Mouse (Mus musculus): Measurements from ENCODE around the gene Sf3b4. TPM values are rescaled to one million over a fixed set of nuclear protein-coding genes. Genes with fewer than 3 reads are reported as not detected.
"Not testable (repeated sequence)": the region's sequence is repeated elsewhere in the genome, so short reads cannot be mapped to it uniquely, and the experiment has no call there.

Gene Sf3b4
- total RNA-seq, 2 experiments from 2014 or later, result 18.4 to 22.5 TPM

DNA sequence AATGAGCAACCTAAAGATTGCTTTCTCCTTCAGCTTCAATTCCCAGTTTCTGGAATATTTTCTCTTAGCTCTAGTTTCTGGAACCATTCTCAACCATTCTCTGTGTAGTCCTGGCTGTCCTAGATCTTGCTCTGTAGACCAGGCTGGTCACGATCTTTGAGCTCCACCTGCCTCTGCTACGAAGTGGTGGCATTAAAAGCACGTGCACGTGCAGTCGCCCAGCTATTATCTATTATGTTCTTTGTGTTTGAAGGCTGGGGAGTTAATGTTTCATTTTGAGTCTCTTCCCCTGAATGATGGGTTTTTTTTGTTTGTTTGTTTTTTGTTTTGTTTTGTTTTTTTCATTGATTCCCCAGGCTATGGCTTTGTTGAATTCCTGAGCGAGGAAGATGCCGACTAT is 1.1 kb downstream of the Sf3b4 start:
- no peak for DNase-seq

DNA sequence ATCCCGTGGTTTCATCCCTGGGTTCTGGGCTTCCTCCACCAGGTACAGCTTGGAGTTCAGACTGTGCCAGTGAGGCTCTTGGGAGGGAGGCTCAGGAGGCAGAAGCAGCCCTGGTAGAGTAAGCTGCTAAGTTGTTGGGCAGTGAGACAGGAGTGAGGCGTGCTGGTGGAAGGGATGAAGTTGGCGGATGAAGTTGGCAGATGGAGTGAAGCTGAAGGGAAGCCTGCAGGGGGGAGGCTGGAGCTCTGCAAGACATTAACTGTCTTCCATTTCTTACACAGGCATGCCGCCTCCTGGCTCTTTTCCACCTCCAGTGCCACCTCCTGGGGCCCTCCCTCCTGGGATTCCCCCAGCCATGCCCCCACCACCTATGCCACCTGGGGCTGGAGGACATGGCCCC is 1.9 kb downstream of the Sf3b4 start:
- not testable (repeated sequence) for DNase-seq

GRCm38 (mm10) chr3:96175251-96175650 is 3.1 kb downstream of the Sf3b4 start:
- no peak for DNase-seq

DNA sequence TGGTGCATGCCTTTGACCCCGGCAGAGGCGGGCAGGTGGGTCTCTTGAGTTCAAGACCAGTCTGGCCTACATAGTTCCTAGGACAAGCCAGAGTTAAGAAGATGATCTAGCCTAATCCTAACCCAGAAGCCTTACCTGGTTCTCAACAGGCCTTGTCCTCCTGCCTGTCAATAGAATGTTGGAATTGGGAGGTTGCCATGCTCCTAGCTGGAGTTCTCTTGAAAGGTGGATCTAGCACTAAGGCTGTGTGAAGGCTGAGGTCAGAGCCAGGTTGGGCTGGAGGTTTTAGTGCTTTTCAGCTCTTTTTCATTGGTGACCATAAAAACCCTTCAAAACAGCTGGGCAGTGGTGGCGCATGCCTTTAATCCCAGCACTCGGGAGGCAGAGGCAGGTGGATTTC is 6.3 kb downstream of the Sf3b4 start:
- no peak for DNase-seq

DNA sequence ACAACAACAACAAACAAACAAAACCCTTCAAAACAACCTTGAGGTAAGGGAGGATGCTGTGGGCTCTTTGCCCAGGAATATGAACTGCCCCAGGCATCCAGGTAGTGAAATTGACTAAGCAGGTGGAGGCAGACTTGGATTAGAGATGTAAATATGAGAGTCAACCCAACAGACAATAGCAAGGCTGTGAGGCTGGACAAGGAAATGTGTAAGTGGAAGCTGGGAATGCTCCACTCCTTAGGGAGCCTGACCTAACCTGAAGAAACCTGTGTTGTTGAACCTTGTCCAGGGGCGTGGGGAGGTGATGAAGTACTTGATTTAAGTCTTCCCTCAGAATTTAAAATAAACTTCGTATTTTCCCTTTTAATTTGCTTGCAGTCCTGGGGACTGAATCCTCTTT is 6.8 kb downstream of the Sf3b4 start:
- no peak for DNase-seq

- no peak for DNase-seq
Observed at GRCm38 (mm10) chr3:96179531-96179930, 7.4 kb downstream of the Sf3b4 start.

GRCm38 (mm10) chr3:96180727-96181477 is 8.8 kb downstream of the Sf3b4 start, which contains the start of gene Sv2a:
TSS of gene Sv2a (plus strand) at chr3:96181151.
- DNase-seq, result peak; percentile 48

GRCm38 (mm10) chr3:96181510-96182381 is 9.6 kb downstream of the Sf3b4 start:
- DNase-seq, result no peak

DNA sequence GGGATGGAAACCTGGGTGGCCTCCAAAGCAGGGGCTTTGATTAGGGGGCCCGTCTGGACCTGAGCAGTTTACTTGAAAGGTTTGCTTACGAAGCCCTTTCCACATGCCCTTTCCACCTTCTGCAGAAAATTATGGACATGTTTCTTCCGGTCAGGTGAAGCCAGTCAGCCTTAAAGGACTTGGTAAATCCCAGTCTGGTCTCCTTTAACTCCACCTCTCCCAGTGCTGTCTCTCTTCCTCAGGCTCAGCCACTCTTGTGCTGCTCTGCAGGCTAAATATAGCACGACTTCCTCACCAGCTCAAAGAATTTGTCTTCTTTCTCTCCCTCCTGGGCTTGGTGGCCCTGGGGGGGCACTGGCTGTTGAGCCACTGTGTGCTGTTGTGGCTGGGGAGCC is 10.2 kb downstream of the Sf3b4 start:
- DNase-seq, result no peak

- DNase-seq, result no peak
Observed at GRCm38 (mm10) chr3:96192977-96193376, 20.8 kb downstream of the Sf3b4 start.

DNA sequence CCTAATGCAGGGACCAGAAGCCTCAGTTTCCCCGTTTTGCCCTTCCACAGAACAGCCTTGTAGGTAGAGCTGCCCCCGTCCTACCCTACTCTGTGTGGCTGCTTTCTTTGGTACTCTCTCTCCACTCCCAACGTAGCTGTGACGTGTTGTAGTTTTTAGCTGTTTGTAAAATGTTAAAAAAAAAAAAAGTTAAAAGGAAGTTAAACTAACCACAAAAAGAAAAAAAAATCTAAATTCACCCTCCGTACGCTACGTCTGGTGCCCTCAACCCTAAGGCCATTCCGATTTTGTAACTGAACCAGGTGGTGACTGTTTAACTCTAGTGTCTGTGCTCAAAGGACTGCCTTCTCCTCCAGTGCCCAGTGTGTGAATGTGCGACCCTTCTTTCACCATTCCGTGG is 22.8 kb downstream of the Sf3b4 start:
- no peak for DNase-seq

- no peak for DNase-seq
Observed at GRCm38 (mm10) chr3:96195616-96196313, 23.6 kb downstream of the Sf3b4 start.

DNA sequence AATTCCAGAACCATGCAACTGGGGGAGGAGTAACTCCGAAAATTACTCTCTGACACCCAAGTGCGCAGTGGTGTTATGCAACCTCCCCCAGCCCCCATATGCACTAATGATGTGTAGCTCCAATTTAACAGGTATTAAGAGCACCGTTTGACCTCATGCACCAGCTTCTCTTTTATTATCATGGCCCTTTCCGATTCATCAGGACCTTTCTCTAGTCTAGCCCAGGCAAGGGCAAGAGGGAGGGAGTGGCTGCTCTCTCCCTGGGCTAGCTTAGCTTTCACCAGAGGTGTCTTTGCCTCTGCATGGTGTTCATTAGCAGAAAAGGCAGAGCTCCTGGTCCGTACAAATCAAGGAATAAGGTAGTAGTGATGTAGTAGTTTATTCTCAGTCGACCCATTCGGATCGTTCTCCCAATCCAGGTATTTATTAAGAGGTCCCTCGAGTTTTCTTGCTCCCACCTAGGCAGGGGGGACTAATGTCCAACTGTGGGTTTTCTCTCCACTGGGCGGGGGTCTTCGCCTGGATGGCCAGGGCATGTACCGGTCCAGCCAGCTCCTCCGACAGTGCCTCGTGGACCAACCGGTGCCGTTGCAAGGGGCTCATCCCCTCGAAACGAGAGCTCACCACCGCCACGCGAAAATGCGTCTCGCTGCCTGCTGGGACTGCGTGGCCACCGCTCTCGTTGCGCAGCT is 24.5 kb downstream of the Sf3b4 start:
- no peak for DNase-seq

- DNase-seq, result peak; percentile 79
Observed at GRCm38 (mm10) chr3:96197129-96197749, 25.1 kb downstream of the Sf3b4 start.

GRCm38 (mm10) chr3:96198181-96198580 is 26.0 kb downstream of the Sf3b4 start:
- no peak for DNase-seq

DNA sequence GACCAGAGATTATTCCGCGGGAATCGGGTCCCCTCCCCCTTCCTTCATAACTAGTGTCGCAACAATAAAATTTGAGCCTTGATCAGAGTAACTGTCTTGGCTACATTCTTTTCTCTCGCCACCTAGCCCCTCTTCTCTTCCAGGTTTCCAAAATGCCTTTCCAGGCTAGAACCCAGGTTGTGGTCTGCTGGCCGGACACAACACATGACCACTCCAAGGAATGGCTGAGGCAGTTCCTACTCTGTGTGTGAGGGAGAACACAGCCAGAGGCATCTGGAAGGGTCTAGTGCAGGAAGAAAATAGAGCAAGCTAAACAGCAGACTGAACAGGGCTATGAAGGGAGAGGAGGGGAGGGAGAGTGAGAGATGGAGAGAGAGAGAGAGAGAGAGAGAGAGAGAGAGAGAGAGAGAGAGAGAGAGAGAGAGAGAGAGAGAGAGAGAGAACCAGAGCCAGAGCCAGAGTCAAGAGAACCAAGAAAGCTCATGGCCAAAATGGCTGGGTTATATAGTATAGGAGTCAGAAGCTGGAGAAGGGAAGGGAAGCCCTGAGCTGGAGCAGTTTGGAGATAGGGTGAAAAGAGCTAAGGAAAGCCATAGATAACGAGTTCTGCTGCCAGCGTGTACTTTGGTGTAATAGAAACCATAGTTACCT is 26.6 kb downstream of the Sf3b4 start:
- DNase-seq, result not testable (repeated sequence)

DNA sequence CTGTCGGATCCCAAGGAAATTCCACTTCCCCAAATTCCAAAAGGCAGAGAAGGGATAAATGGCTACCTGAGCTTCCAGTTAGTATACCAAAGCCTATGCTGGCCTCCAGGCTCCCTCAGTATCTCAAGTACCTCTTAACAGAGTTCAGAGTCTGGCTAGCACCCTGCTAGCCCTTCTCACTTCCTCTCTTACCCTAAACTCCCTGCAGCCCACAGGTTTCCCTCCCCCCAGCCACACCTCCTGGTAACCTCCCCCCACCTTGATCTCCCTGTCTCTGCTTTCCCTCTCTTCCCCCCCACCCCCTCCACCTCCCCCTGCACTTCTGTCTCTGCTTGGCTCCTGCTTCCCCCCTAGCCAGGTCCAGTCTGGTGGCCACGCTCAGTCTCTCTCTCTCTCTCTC is 27.6 kb downstream of the Sf3b4 start:
- no peak for DNase-seq

DNA sequence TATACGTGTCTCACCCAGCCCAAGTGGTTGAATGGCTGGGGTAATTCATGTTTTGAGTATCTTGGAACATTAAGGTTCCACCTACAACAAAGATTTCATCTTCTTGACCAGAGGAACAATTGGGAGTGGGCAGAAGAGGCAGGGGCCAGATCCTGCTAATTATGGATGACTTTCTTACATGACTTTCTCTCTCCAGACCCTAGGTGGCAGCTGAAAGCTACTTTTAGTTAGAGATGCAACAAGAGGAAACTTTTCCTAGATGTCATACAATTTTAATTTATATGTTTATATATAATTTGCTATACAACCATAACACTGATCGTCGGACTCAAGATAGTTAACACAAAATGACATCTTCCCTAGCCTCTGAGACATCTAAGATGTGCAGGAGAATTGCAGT is 35.7 kb downstream of the Sf3b4 start:
- DNase-seq, result no peak

DNA sequence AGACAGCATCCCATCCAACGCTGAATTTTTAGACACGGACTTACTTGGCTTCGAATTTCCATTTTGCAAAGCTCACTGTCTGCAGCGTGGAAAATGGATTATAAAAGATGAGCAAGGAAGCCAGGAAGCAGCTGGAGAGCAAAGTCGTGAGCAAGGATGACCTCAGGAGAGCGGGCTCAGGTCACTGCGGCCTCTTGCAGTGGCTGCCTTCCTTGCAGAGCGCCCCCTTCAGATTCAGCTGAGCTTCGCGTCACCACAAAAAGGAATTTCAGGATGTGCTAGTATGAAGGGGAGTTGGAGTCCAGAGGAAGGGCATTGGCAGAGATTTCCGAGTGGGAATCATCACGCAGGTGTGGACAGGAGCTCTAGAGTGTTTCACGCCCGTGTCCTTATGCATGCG is 37.1 kb downstream of the Sf3b4 start:
- peak; percentile 34 for DNase-seq

GRCm38 (mm10) chr3:96219191-96219641 is 47.1 kb downstream of the Sf3b4 start:
- no peak for DNase-seq

- DNase-seq, result peak; percentile 65
Observed at GRCm38 (mm10) chr3:96219661-96220130, 47.6 kb downstream of the Sf3b4 start, which contains the start of the genes Bola1 and Hist2h2ab. TSS of gene Bola1 (minus strand) at chr3:96219709. TSS of gene Hist2h2ab (plus strand) at chr3:96219865.
